Mouse (Mus musculus) liver, embryonic 14.5 days (tissue): ENCODE results near the gene Lrg1.
A peak's percentile ranks its signal among the peaks of the same experiment; 100 is the strongest.

Experiments
- CTCF ChIP-seq: IDR thresholded peaks from 2 replicates; pipeline ENCODE4 v1.5.1; 2016; ENCODE audit warnings: antibody characterized with exemption, low read depth, control low read depth
- EP300 ChIP-seq: IDR thresholded peaks from 2 replicates; pipeline ENCODE4 v1.6.1; 2016; ENCODE audit warnings: antibody characterized with exemption, low read depth

DNA sequence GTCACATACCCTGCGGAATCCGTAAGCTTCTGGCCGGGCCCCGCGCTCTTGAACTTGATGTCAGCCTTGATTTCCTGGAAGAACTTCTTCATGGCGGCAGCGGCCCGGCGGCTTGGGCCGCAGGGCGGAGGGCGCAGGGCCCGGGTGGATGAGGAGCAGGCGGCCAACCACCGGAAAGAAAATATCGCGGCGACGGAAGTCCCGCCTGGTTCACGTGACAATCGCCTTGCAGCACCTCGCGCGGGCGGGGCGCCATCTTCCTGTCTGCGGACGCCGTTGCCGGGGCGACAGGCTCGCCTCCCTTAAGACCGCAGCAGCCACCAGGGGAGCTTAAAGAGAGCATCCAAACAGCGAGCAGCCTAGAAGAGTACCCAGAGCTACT, 47.0 kb downstream of the Lrg1 start, which contains the start of gene Ubxn6:
- TF ChIP-seq CTCF = peak; percentile 70
- TF ChIP-seq EP300 = 0 out of 2 replicates have a peak, but pooled peaks have one; percentile 29
